Mouse (Mus musculus): Measurements from ENCODE around the gene Zscan10.

- no peak for TF ChIP-seq GATA1 (IDR thresholded peaks at IDR 0.05; ENCODE audit: borderline replicate concordance, low read length)
- TF ChIP-seq FLI1 (IDR thresholded peaks at IDR 0.05; ENCODE audit: low read length) = no peak
Measured at GRCm38 (mm10) chr17:23631241-23631640, 30.6 kb downstream of the Zscan10 start.
